Mouse (Mus musculus) kidney, embryonic 15.5 days (tissue): Measurements from ENCODE around the gene Saa4. TPM values are rescaled to one million over a fixed set of nuclear protein-coding genes. Genes with fewer than 3 reads are reported as not detected.
"Not testable (repeated sequence)": the region's sequence is repeated elsewhere in the genome, so short reads cannot be mapped to it uniquely, and the experiment has no call there.

ENCODE experiments used
- ATAC-seq: fragments of 200-750 bp; cut with Nextera tagmentation; replicated peaks from 2 replicates; pipeline ENCODE4 v1.8.0; 2017; ENCODE audit warnings: moderate TSS enrichment; ENCODE audit not compliant: low FRiP score
- H3K27ac ChIP-seq: fragments of 300-500 bp; sonication (generic); 2 replicates; pipeline ENCODE4 v1.5.1; 2015; ENCODE audit warnings: mild to moderate bottlenecking, inconsistent platforms
- H3K27me3 ChIP-seq: fragments of 300-500 bp; sonication (generic); 2 replicates; pipeline ENCODE4 v1.6.1; 2015; ENCODE audit warnings: inconsistent platforms
- H3K36me3 ChIP-seq: fragments of 300-500 bp; sonication (generic); 2 replicates; pipeline ENCODE4 v1.6.1; 2015; ENCODE audit warnings: inconsistent platforms
- H3K4me1 ChIP-seq: fragments of 300-500 bp; sonication (generic); 2 replicates; pipeline ENCODE4 v1.6.1; 2015; ENCODE audit warnings: inconsistent platforms
- H3K4me2 ChIP-seq: fragments of 300-500 bp; sonication (generic); 2 replicates; pipeline ENCODE4 v1.6.1; 2015; ENCODE audit warnings: moderate library complexity, mild to moderate bottlenecking, inconsistent platforms
- H3K4me3 ChIP-seq: fragments of 300-500 bp; sonication (generic); replicated peaks from 2 replicates; pipeline ENCODE4 v1.5.1; 2015; ENCODE audit warnings: mild to moderate bottlenecking, inconsistent platforms
- H3K9ac ChIP-seq: fragments of 300-500 bp; sonication (generic); 2 replicates; pipeline ENCODE4 v1.6.1; 2015; ENCODE audit warnings: mild to moderate bottlenecking, inconsistent platforms
- H3K9me3 ChIP-seq: fragments of 300-500 bp; sonication (generic); replicated peaks from 2 replicates; pipeline ENCODE4 v1.6.1; 2016; ENCODE audit warnings: inconsistent platforms
- WGBS: fragments of 180-500 bp; shearing (Covaris S2); methylation state at CpG from one replicate; pipeline ENCODE4 v1.1.7; 2015; ENCODE audit warnings: mixed read lengths; 5-methylcytosine and 5-hydroxymethylcytosine counted together
- polyA plus RNA-seq: library from polyadenylated mRNA; unstranded; fragments of >200 nt; fragmentation: Nextera tagmentation; extraction: Ambion mirVana; gene quantifications from 2 replicates; pipeline ENCODE4 v1.2.1, GENCODE M21; 2015

The Saa4 gene
- polyA plus RNA-seq, 1 experiment from 2014 or later: 0.23 TPM

- not testable (repeated sequence) for H3K4me1 ChIP-seq, H3K9me3 ChIP-seq, H3K4me3 ChIP-seq, H3K27me3 ChIP-seq, H3K4me2 ChIP-seq, ATAC-seq, H3K36me3 ChIP-seq, H3K9ac ChIP-seq, H3K27ac ChIP-seq
- WGBS: 75% methylated on average over 5 of the region's 5 CpGs
These were observed 7.6 kb upstream of the Saa4 start for GRCm38 (mm10) chr7:46740041-46740440.

GRCm38 (mm10) chr7:46738561-46739460 is 6.4 kb upstream of the Saa4 start:
- H3K27me3 ChIP-seq: no peaks in the 10 kb centered on the region
- no peaks in the 10 kb centered on the region for H3K36me3 ChIP-seq
- H3K27ac ChIP-seq: no peak overlapping the region
- no peaks in the 10 kb centered on the region for H3K4me1 ChIP-seq
- H3K4me2 ChIP-seq: no peak overlapping the region
- no peak overlapping the region for H3K4me3 ChIP-seq
- no peak overlapping the region for H3K9ac ChIP-seq
- H3K9me3 ChIP-seq: no peaks in the 10 kb centered on the region
- no peak for ATAC-seq
- WGBS: 75% methylated on average over 12 of the region's 12 CpGs

- Histone ChIP-seq H3K27me3 (no peaks in the 10 kb centered on the region), H3K4me1 (no peaks in the 10 kb centered on the region), H3K4me3 (no peak overlapping the region), H3K4me2 (no peak overlapping the region), H3K36me3 (no peaks in the 10 kb centered on the region), H3K9ac (no peak overlapping the region), H3K27ac (no peak overlapping the region), H3K9me3 (peaks cover 3% of the 10 kb centered on the region; the same call in 1 of the 2 replicates)
- 78% methylated on average over 2 of the region's 2 CpGs for WGBS
- ATAC-seq: no peak
These were observed 2.6 kb upstream of the Saa4 start for GRCm38 (mm10) chr7:46734983-46735382.

- 83% methylated on average over 1 of the region's 1 CpGs for WGBS
- Histone ChIP-seq H3K4me2 (no peak overlapping the region), H3K9ac (no peak overlapping the region), H3K27ac (no peak overlapping the region), H3K4me1 (peaks cover 9% of the 10 kb centered on the region; the same call in 1 of the 2 replicates), H3K9me3 (no peaks in the 10 kb centered on the region), H3K27me3 (no peaks in the 10 kb centered on the region), H3K36me3 (no peaks in the 10 kb centered on the region), H3K4me3 (no peak overlapping the region)
- ATAC-seq: no peak
These were observed 4.8 kb downstream of the Saa4 start for GRCm38 (mm10) chr7:46727584-46727983.

GRCm38 (mm10) chr7:46724396-46724795 is 8.0 kb downstream of the Saa4 start:
- no peaks in the 10 kb centered on the region for H3K36me3 ChIP-seq
- ATAC-seq: peak; percentile 71
- H3K9ac ChIP-seq: no peak overlapping the region
- H3K4me1 ChIP-seq: peaks cover 9% of the 10 kb centered on the region; the same call in 1 of the 2 replicates
- 43% methylated on average over 5 of the region's 5 CpGs for WGBS
- H3K4me3 ChIP-seq: no peak overlapping the region
- no peaks in the 10 kb centered on the region for H3K27me3 ChIP-seq
- no peaks in the 10 kb centered on the region for H3K9me3 ChIP-seq
- peak overlapping the region; percentile 29 for H3K27ac ChIP-seq
- no peak overlapping the region; the same call in 1 of the 2 replicates for H3K4me2 ChIP-seq

GRCm38 (mm10) chr7:46723849-46724248 is 8.6 kb downstream of the Saa4 start:
- Histone ChIP-seq H3K9me3 (no peaks in the 10 kb centered on the region), H3K4me2 (no peak overlapping the region), H3K4me3 (no peak overlapping the region), H3K9ac (no peak overlapping the region), H3K27me3 (no peaks in the 10 kb centered on the region), H3K4me1 (peaks cover 9% of the 10 kb centered on the region; the same call in 1 of the 2 replicates), H3K36me3 (no peaks in the 10 kb centered on the region), H3K27ac (peak overlapping the region; percentile 29)
- 68% methylated on average over 3 of the region's 3 CpGs for WGBS
- ATAC-seq: peak; percentile 22; the same call in 1 of the 2 replicates

GRCm38 (mm10) chr7:46723354-46723753 is 9.0 kb downstream of the Saa4 start:
- 84% methylated on average over 6 of the region's 6 CpGs for WGBS
- Histone ChIP-seq H3K4me1 (peaks cover 9% of the 10 kb centered on the region; the same call in 1 of the 2 replicates), H3K27ac (no peak overlapping the region), H3K9me3 (no peaks in the 10 kb centered on the region), H3K4me3 (no peak overlapping the region), H3K4me2 (no peak overlapping the region), H3K9ac (no peak overlapping the region), H3K36me3 (no peaks in the 10 kb centered on the region), H3K27me3 (no peaks in the 10 kb centered on the region)
- no peak for ATAC-seq

GRCm38 (mm10) chr7:46720460-46720859 is 11.9 kb downstream of the Saa4 start:
- no peaks in the 10 kb centered on the region for H3K36me3 ChIP-seq
- peaks cover 4% of the 10 kb centered on the region; the same call in 1 of the 2 replicates for H3K27me3 ChIP-seq
- H3K4me3 ChIP-seq: no peak overlapping the region
- H3K4me1 ChIP-seq: peaks cover 9% of the 10 kb centered on the region; the same call in 1 of the 2 replicates
- H3K9ac ChIP-seq: no peak overlapping the region
- WGBS: 82% methylated on average over 9 of the region's 9 CpGs
- no peaks in the 10 kb centered on the region for H3K9me3 ChIP-seq
- H3K4me2 ChIP-seq: no peak overlapping the region
- no peak for ATAC-seq
- no peak overlapping the region for H3K27ac ChIP-seq

GRCm38 (mm10) chr7:46719526-46719925 is 12.9 kb downstream of the Saa4 start:
- WGBS: 83% methylated on average over 7 of the region's 7 CpGs
- Histone ChIP-seq H3K9me3 (no peaks in the 10 kb centered on the region), H3K27ac (no peak overlapping the region), H3K27me3 (peaks cover 4% of the 10 kb centered on the region; the same call in 1 of the 2 replicates), H3K4me3 (no peak overlapping the region), H3K4me1 (peaks cover 9% of the 10 kb centered on the region; the same call in 1 of the 2 replicates), H3K36me3 (no peaks in the 10 kb centered on the region), H3K4me2 (no peak overlapping the region), H3K9ac (no peak overlapping the region)
- no peak for ATAC-seq

- ATAC-seq: no peak
- Histone ChIP-seq H3K27me3 (peaks cover 4% of the 10 kb centered on the region; the same call in 1 of the 2 replicates), H3K9me3 (no peaks in the 10 kb centered on the region), H3K4me1 (peaks cover 5% of the 10 kb centered on the region; the same call in 1 of the 2 replicates), H3K27ac (no peak overlapping the region), H3K4me3 (no peak overlapping the region), H3K4me2 (no peak overlapping the region), H3K9ac (no peak overlapping the region), H3K36me3 (no peaks in the 10 kb centered on the region)
- 78% methylated on average over 7 of the region's 7 CpGs for WGBS
These were observed 13.7 kb downstream of the Saa4 start for GRCm38 (mm10) chr7:46718591-46719270.

- no peak for ATAC-seq
- H3K4me2 ChIP-seq: no peak overlapping the region
- no peaks in the 10 kb centered on the region for H3K36me3 ChIP-seq
- 45% methylated on average over 5 of the region's 5 CpGs for WGBS
- no peaks in the 10 kb centered on the region for H3K9me3 ChIP-seq
- H3K27me3 ChIP-seq: peaks cover 4% of the 10 kb centered on the region; the same call in 1 of the 2 replicates
- H3K9ac ChIP-seq: no peak overlapping the region
- H3K4me3 ChIP-seq: no peak overlapping the region
- no peaks in the 10 kb centered on the region for H3K4me1 ChIP-seq
- no peak overlapping the region for H3K27ac ChIP-seq
These were observed 15.5 kb downstream of the Saa4 start for GRCm38 (mm10) chr7:46716897-46717296.

GRCm38 (mm10) chr7:46715600-46715999 is 16.8 kb downstream of the Saa4 start, which contains the start of gene Saa3:
Gene Saa3, minus strand, starts transcription at chr7:46715700.
- H3K4me1 ChIP-seq: no peaks in the 10 kb centered on the region
- no peak within 1 kb of the TSS for H3K4me2 ChIP-seq
- H3K36me3 ChIP-seq: no peaks in the 10 kb centered on the region
- H3K9ac ChIP-seq: no peak within 1 kb of the TSS
- H3K27ac ChIP-seq: no peak within 1 kb of the TSS
- ATAC-seq: no peak
- WGBS: 88% methylated on average over 5 of the region's 5 CpGs
- H3K27me3 ChIP-seq: peaks cover 4% of the 10 kb centered on the region; the same call in 1 of the 2 replicates
- H3K9me3 ChIP-seq: no peaks in the 10 kb centered on the region
- H3K4me3 ChIP-seq: no peak within 1 kb of the TSS
